Mouse (Mus musculus) urinary bladder, postnatal 25 days (tissue): Measurements from ENCODE around the gene Rad52.

Experiments
- DNase-seq: peaks from one replicate; pipeline ENCODE4 v3.0.0; 2022; ENCODE audit warnings: low spot score

The Rad52 gene

DNA sequence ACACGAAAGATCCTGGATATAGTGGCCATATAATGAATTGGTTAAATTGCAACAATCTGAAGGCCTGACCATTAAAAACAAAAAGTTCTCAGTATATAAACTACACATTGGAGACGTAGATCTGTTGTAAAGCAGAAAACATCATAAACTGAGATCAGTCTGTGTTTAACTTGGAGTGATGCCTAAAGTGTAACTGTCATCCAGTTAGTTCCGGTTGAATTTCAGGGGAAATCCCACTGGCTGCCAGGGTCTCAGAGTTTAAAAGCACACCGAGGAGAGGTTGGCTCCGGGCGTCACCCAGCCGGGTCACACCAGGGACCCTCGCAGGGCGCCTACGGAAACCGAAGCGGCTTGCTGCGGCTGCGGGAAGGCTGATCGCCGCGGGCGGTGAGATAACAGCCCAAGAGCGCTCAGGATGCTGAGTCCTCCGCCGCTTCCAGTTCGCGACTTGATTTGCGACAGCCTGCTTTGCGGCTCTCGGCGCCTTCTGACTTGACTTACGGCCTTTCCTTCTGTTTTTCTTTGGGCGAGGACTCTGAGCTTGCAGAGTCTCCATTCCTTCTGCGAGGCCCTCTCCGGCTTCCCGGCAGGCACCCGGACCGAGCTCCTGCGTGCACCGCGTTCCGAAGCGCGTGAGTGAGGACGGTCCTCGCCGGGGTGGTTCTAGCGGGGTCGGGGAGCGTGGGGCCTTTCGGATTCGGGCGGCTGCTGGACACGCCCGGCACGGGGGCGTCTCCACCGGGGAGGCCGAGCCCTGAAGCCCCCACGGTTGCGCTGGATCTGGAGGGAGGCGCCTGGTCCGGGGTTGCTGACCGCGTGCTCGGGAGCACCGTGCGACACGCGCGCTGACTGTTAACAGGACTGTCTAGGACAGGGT lies at the start of gene Rad52:
Gene Rad52, plus strand, starts transcription at position 495 of the 877 bp plus-strand sequence.
- DNase-seq = peak; percentile 73

DNA sequence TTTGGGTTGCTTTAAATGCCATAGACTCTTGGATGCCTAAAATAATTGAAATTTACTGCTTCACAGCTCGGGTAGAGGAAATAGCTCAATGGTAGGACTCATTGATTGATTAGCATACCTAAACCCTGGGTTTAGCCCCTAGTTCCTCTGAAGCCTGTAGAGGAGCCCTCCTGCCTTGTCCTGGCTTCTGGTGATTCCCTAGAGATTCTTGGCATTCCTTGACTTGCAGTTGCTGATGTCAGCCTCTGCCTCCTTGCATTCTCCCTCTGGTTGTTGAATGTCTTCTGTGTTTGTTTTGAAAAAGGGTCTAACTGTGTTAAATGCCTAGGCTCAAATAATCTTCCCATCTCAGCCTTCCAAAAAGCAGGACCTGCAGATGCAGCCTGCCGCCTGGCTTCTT lies 48.3 kb upstream of the Rad52 start:
- no peak for DNase-seq

DNA sequence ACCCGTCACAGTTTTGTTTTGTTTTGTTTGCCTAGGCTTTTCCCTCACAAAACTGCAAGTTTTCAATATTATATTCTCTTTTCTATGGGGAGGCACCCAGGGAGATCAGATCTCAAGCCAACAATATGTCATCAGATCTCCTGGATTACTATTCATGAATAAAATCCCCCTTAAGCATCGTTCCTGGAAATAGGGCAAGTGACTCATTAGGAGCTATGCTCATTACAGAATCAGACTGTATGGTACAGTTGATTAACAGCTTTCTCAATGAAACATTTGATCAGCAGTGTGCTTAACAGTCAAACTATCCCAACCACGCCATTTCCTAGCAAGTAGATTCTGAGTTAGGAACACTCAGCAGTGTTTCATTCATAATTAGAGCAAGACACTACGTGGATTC lies 47.0 kb upstream of the Rad52 start:
- DNase-seq = no peak

DNA sequence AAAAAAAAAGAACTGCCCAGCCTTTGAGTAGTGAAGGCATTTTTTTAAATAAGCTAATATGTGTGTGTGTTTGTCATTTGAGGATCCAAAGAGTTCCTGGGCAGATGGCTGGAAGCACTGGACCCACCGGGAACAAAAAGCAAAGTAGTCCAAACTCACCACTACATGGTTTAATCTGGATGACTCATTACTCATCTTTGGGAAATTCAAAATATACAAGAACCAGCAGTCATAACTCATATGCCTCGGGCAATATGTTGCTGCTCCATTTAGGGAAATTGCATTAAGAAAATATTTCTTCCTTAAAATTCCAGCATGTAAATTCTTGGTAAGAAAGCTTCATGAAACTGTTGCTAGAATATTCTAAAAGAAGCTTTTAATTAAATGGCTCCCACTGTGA lies 42.3 kb upstream of the Rad52 start:
- no peak for DNase-seq

DNA sequence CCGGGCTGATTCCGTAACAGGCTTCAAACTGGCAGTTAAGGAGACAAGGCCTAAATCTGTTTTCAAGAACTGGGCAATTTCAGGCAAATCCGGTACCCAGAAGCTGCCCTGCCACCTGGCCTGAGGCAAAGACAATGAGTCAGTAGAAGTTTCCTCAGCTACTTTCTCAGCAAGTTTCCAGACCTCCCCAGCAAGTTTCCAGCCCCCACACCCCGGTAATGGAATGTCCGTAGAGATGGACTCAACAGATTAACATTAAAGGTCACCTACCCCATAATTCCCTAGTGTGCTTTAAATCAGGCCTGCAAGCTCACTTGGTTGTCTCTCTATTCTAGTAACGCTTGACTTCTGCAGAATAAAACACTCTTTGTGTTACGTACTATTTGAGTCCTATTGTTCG lies 41.0 kb upstream of the Rad52 start:
- DNase-seq = no peak

DNA sequence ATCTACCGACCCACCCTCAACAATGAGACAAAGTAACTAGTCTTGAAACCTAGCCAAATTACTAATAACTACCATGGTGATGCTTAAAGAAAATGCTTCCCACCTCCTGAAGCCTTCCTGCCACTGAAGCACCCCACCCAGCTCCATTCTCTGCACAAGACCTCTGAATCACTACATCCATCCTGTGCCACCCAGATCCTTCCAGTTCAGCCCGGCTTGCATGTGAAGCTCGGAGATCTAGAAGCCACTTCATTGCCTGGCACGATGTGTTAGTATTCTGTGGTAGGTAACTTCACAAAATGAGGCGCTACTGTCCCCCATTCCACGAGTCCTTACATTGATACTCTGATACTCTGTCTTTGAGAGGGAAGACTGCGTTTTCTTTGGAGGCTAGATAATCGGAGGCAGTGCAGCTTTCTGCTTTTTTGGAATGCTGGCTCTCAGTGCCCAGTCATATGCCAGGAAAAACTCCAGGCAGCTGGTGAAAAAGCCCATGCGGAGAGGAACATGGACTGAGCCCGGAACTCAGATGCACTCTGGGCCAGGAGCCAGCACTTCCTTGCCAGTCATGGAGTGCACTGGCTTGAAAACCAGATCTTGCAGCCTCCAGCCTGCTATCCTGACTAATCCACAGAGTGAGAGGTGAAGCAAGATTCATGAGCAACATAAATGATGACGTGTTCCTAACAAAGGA lies 38.0 kb upstream of the Rad52 start:
- DNase-seq = no peak

DNA sequence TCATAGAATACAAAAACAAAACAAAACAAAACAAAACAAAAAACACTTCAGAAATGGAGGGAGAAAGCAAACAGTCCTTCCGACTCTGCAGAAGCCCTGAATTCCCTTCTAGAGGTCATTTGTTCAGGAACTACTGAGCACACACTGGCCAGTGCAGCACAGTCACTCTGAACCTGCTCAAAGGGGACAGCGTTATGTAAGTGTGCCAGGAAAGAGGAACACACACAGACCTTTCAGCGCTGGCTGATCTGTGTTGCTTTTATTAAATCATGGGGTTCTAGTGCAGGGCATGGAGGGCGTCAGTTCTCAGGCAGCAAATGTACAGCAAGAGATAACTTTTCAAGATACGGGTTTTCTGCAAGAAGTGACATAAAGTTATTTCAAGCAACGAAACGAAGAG lies 19.3 kb upstream of the Rad52 start:
- DNase-seq = no peak

DNA sequence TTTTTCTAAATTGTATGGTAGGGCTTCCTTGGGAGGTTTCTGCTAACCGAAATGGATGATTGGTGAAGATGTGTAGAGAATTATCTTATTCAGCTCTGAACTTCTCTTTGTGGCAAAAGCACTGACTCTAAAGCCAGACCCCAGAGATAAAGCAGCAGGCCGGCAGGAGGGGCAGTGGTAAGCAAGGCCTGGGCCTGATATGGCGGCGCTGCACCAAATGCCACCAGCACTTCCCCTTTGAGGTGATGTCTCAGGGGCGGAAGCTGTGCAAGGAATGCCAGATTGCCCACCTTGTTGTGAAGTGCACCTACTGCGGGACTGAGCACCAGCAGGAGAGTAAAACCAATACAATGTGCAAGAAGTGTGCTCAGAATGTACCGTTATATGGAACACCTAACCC lies 9.8 kb upstream of the Rad52 start:
- DNase-seq = no peak

DNA sequence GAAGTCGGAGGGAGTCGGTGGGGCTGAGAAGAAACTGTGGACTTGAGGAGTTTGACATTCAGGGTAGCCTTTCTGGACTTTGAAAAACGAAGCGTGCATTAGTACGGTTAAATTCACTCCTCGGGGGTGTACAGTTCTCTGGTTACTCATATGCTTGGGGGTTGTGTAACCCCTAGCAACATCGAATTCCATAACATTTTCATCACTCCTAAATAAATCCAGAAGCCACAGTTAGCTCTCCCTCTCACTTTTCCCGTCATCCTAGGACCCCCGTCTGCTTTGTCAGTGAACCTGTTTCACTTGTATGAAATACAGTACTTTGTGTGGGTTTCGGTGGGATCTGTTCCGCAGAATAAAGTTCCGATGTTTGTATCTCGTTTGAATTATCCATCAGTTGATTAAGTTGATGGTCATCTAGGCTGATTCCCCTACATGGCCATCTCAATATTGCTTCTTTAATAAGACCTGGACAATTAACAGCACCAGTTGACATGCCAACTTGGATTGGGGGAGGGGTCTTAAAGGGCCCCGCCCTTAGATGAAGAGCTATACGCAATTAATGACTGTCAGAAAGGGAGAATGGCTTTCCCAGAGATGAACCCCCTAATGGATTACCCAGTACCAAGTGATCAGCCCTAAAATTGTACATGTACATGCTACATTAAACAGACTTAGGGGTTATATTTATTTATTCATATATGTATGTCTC lies 737 bp downstream of the Rad52 start:
- no peak for DNase-seq

DNA sequence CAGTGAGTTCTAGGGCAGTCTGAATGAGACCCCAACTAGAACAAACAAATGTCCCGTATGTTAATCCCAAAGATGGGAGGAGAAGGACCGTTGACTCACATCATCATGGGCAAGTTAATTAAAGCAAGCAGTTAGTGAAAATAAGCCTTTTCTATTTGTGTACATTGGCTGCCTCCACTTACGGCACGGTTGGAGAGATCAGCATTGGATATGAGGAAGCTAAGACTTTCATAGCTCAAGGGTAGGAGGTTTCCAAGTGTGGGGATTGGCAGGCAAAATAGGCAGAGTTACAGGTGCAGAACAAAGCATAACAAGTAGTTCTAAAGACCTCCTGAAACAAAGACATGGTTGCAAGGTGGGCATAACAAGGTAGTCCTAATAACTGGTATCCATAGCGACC lies 3.0 kb downstream of the Rad52 start:
- DNase-seq = no peak

DNA sequence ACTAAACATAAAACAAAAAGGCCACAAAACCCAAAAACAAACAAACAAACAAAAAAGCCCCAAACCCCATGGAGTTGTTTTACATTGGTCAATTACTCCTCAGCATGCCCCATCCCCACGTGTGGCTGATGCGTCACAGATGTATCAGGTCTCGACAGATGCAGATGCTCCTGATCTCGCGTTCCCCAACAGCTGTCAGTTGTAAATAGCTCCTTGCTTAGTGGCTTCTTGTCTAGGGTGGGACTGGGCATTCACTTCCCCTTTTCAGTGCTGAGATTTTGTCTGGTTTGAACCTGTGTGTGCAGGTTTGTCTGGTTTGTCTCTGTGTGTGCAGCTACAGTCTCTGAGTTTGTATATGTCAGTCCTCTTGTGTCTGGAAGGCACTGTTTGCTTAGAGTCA lies 9.5 kb downstream of the Rad52 start:
- no peak for DNase-seq

DNA sequence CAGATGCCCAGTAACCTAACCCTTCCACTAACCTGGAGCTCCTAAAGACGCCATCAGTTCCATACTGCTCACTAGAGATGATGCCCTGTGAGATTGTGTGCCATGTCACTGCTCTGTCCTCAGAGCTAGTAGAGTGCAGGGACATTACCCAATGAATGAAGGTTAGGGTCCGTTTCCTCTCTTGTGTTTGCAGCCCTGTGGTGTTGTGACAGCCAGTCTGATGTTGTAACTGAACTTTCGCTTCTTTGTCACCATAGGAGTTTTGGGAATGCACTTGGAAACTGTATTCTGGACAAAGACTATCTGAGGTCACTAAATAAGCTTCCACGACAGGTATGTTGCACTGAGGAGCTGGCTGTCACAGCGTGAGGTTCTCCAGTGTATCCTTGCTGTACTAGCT lies 13.2 kb downstream of the Rad52 start:
- no peak for DNase-seq

DNA sequence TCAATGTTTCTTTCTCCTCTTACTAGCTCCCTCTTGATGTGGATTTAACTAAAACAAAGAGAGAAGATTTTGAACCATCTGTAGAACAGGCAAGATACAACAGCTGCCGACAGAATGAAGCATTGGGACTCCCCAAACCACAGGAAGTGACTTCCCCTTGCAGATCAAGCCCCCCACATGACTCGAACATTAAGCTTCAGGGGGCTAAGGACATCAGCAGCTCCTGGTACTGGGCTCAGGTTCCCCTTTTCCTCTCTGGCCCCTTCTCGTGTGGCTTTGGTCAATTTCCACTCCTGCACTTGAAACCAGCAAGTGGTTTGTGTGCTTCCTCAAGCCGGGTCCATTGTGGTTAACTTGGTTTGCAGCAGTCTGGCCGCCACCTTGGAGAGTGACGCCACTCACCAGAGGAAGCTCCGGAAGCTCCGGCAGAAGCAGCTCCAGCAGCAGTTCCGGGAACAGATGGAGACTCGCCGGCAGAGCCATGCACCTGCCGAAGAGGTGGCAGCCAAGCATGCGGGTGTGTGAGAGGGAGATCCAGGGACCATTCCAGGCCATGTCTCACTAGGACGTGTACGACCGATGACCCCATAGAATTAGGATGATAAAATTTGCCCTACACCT lies 16.2 kb downstream of the Rad52 start:
- DNase-seq = no peak

DNA sequence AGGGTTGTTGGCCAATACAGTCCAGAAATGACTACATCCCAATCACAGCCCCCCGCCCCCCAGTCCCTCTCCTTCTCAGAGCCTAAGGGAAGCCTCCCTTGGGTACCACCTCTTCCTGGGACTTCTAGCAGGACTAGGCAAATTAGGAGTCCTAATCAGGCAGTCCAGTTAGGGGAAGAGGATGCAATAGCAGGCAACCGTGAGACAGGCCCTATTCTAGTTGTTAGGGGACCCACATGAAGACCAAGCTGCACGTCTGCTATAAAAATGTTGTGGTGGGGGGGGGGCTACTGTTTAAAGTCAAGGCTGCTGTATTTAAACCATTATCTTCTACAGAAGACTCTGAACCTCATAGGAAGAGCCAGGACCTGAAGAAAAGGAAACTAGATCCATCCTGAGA lies 19.6 kb downstream of the Rad52 start:
- no peak for DNase-seq

DNA sequence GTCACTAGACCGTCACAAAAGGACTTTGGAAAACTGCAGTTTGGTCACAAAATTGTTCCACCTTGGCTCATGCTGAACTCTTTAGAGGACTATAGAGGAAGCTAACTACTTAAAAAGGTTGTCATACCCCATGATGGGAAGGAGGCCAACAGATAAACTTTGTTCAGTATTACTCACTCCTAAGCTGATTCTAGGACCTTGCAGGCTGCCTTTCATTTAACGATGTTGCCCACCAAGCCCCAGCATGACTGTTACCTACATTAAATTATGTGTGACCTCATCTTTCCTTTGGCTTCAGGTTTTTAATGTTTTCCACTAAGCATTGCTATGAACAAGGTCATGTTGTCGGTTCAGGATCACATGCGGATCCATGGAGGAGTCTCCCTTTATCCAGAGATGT lies 20.0 kb downstream of the Rad52 start:
- no peak for DNase-seq

DNA sequence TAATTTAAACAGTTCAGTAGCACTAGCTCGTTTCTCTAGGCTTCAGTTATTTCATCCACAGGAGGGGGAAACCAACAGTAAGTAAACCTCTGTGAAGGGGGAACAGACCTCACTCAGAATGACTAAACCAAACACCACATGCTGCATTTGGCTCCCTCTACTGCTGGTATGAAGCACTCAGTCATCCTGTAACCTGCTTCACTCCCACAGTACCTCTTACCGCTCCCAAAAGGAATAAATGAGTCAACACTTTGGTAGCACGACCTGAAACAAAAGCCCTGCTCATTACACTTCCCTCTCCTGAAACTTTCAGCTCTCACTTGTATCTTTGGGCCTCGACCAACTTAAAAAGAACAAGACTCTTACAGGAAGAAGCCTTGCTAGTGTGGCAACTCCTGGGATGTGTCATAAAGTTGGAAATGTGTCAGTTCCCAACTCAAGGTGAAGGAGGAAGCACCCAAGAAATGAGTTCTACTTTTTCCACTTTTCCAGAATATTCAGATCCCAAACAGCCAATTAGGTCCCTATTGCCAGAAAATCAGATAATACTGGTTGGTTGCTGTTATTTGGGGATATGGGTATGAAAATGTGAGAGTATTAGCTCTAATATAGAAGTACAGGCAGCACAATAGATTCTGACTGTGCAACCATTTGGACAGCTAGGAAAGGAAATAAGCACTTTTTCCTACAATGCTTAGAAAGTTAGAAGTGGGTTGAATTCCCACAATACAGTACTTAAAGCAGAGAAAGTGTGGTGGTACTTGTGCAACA lies 21.9 kb downstream of the Rad52 start:
- no peak for DNase-seq
